Mouse (Mus musculus) liver, embryonic 14.5 days (tissue): Measurements from ENCODE around the gene Fam131a.

Source experiments
- CTCF ChIP-seq: IDR thresholded peaks from 2 replicates; pipeline ENCODE4 v1.5.1; 2016; ENCODE audit warnings: antibody characterized with exemption, low read depth, control low read depth
- EP300 ChIP-seq: IDR thresholded peaks from 2 replicates; pipeline ENCODE4 v1.6.1; 2016; ENCODE audit warnings: antibody characterized with exemption, low read depth

DNA sequence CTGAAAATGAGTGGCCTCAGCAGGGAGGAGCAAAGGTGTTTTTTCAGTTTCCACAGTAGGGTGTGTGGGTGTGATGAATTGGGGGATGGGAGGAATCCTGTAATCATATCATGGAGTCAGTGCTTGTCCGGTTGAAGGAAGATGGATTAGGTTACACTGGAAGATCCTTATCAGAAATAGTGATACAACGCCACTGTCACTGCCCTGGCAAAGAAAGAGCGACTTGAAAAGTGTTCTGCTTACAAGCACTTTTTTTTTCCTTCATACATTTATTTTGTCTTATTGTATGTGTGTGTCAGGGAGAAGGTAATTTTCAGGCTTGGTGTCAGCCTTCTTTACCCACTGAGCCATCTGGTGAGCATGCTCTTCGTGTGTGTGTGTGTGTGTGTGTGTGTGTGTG lies 29.7 kb downstream of the Fam131a start:
- TF ChIP-seq CTCF: no peak
- TF ChIP-seq EP300: no peak
